Mouse (Mus musculus) macrophage (primary cell): ENCODE measurements around the gene Prrx2. TPM values are rescaled to one million over a fixed set of nuclear protein-coding genes. Genes with fewer than 3 reads are reported as not detected.

Source experiments
- H3K27ac ChIP-seq: fragments of 350-480 bp; formaldehyde crosslinking; 2 replicates; pipeline ENCODE4 v1.9.0; 2021
- H3K36me3 ChIP-seq: fragments of 350-480 bp; formaldehyde crosslinking; 2 replicates; pipeline ENCODE4 v1.9.0; 2021; ENCODE audit errors: inconsistent target
- H3K4me3 ChIP-seq: fragments of 350-480 bp; formaldehyde crosslinking; 2 replicates; pipeline ENCODE4 v1.9.0; 2021; ENCODE audit errors: inconsistent target
- H3K79me2 ChIP-seq: fragments of 350-480 bp; formaldehyde crosslinking; 2 replicates; pipeline ENCODE4 v1.9.0; 2021; ENCODE audit errors: inconsistent target
- WGBS: methylation state at CpG from one replicate; pipeline ENCODE4 v1.1.7; 2026; ENCODE audit warnings: inconsistent platforms; ENCODE audit not compliant: missing documents; 5-methylcytosine and 5-hydroxymethylcytosine counted together
- polyA plus RNA-seq: library from polyadenylated mRNA; stranded (reverse); fragments of 250-400 nt; gene quantifications from 3 replicates; pipeline ENCODE4 v1.2.4, GENCODE M21; 2018; ENCODE audit warnings: inconsistent platforms
- total RNA-seq, 78 experiments: library from RNA; depleted of rRNA; stranded (reverse); fragments of 250-400 nt; gene quantifications; 1 replicate in 9 of 78; 2 replicates in 24 of 78; 3 replicates in 43 of 78; 4 replicates in 2 of 78; pipeline ENCODE4 v1.2.4; 2018; ENCODE audit warnings: inconsistent platforms in 56 of 78

Prrx2 gene
- total RNA-seq (2018; cell fraction: chromatin; rRNA removed) = 10 to 100 TPM in 1 of 26 experiments, not detected in 25; 10.7 TPM
- total RNA-seq (2018; cell fraction: cytosol; rRNA removed) = not detected
- 1 to 10 TPM in 1 of 26 experiments, not detected in 25; 1.7 TPM for total RNA-seq (2018; cell fraction: nucleus; rRNA removed)
- not detected in 3 replicates for polyA plus RNA-seq

- 80% methylated on average over 9 of the region's 10 CpGs for WGBS
- Histone ChIP-seq H3K36me3 (no peaks in the 10 kb centered on the region), H3K4me3 (no peak within 1 kb of the TSS), H3K27ac (no peak within 1 kb of the TSS), H3K79me2 (no peaks in the 10 kb centered on the region)
Observed at GRCm38 (mm10) chr2:30834373-30835022, at the start of gene Prrx2. Prrx2 (plus strand) TSS chr2:30834972.

GRCm38 (mm10) chr2:30787466-30787865, 47.3 kb upstream of the Prrx2 start:
- Histone ChIP-seq H3K27ac (no peak overlapping the region), H3K36me3 (no peaks in the 10 kb centered on the region), H3K4me3 (no peak overlapping the region), H3K79me2 (no peaks in the 10 kb centered on the region)
- WGBS = 56% methylated on average over 4 of the region's 4 CpGs

GRCm38 (mm10) chr2:30792061-30792460, 42.7 kb upstream of the Prrx2 start:
- 92% methylated on average over 7 of the region's 7 CpGs for WGBS
- H3K36me3 ChIP-seq = no peaks in the 10 kb centered on the region
- H3K4me3 ChIP-seq = no peak overlapping the region
- H3K27ac ChIP-seq = no peak overlapping the region
- H3K79me2 ChIP-seq = no peaks in the 10 kb centered on the region

DNA sequence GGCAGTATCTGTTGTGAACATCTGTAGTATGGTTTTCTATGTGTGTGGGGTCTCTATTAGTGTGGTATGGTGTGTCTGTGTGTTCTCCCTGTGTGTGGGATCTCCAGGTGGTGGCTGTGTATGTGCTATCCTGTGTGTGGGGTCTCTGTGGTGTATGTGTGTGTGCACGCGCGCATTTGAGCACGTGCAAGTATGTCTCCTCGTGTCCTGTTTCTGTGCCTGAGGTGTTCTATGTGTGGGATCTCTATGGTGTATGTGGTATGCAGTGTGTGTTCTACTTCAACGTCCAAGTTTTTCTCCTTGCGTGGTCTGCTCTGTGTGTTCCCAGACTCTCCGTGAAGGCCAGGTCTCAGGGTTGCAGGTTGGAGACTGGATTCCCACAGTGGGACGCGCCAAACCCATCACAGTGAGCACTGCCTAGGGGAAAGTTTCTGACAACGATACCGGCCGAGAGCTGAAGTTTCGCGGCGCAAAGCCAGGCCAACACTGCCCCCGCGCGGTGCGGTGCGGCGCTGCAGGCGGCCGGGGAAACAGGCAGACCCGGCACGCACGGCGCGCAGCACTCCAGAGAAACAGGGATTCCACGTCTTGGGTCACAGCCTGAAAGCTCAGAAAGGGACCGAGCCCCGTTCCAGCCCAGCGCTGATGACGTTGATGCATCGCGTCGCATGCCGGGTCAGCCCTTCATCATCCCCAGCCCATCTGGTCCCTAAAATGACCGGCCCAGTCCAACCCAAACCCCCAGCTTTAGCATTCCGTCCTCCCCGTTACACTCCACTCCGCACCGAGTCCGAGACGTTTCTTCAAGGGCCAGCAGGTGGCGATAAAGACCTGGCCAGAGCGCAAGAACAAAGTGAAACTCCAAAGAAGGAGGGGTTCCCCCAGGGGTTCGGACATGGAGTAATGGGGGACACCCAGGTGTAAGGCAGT, 40.3 kb upstream of the Prrx2 start:
- Histone ChIP-seq H3K4me3 (peak overlapping the region; percentile 9; the same call in 1 of the 2 replicates), H3K79me2 (no peaks in the 10 kb centered on the region), H3K36me3 (no peaks in the 10 kb centered on the region), H3K27ac (no peak overlapping the region)
- WGBS = 5% methylated on average over 45 of the region's 48 CpGs

- Histone ChIP-seq H3K79me2 (no peaks in the 10 kb centered on the region), H3K36me3 (no peaks in the 10 kb centered on the region), H3K27ac (no peak overlapping the region), H3K4me3 (peak overlapping the region; percentile 9; the same call in 1 of the 2 replicates)
- 80% methylated on average over 7 of the region's 7 CpGs for WGBS
Observed at GRCm38 (mm10) chr2:30795271-30795888, 39.4 kb upstream of the Prrx2 start.

GRCm38 (mm10) chr2:30795889-30796275, 38.9 kb upstream of the Prrx2 start:
- no peaks in the 10 kb centered on the region for H3K79me2 ChIP-seq
- H3K36me3 ChIP-seq = no peaks in the 10 kb centered on the region
- 84% methylated on average over 5 of the region's 5 CpGs for WGBS
- H3K4me3 ChIP-seq = 0 out of 2 replicates have a peak overlapping the region, but pooled peaks have one; percentile 10
- no peak overlapping the region for H3K27ac ChIP-seq

- H3K27ac ChIP-seq = no peak overlapping the region
- H3K36me3 ChIP-seq = no peaks in the 10 kb centered on the region
- WGBS = 4% methylated on average over 9 of the region's 11 CpGs
- H3K79me2 ChIP-seq = no peaks in the 10 kb centered on the region
- H3K4me3 ChIP-seq = peak overlapping the region; percentile 10
Observed at GRCm38 (mm10) chr2:30796382-30796781, 38.4 kb upstream of the Prrx2 start.

- Histone ChIP-seq H3K4me3 (no peak overlapping the region), H3K79me2 (no peaks in the 10 kb centered on the region), H3K27ac (no peak overlapping the region), H3K36me3 (no peaks in the 10 kb centered on the region)
- 93% methylated on average over 3 of the region's 3 CpGs for WGBS
Observed at GRCm38 (mm10) chr2:30799456-30799855, 35.3 kb upstream of the Prrx2 start.

GRCm38 (mm10) chr2:30800671-30801066, 34.1 kb upstream of the Prrx2 start:
- no peaks in the 10 kb centered on the region for H3K36me3 ChIP-seq
- no peak overlapping the region for H3K27ac ChIP-seq
- 62% methylated on average over 6 of the region's 7 CpGs for WGBS
- no peaks in the 10 kb centered on the region for H3K79me2 ChIP-seq
- H3K4me3 ChIP-seq = no peak overlapping the region

GRCm38 (mm10) chr2:30801067-30801852, 33.5 kb upstream of the Prrx2 start:
- Histone ChIP-seq H3K79me2 (no peaks in the 10 kb centered on the region), H3K36me3 (no peaks in the 10 kb centered on the region), H3K4me3 (no peak overlapping the region), H3K27ac (no peak overlapping the region)
- WGBS = 2% methylated on average over 76 of the region's 77 CpGs

DNA sequence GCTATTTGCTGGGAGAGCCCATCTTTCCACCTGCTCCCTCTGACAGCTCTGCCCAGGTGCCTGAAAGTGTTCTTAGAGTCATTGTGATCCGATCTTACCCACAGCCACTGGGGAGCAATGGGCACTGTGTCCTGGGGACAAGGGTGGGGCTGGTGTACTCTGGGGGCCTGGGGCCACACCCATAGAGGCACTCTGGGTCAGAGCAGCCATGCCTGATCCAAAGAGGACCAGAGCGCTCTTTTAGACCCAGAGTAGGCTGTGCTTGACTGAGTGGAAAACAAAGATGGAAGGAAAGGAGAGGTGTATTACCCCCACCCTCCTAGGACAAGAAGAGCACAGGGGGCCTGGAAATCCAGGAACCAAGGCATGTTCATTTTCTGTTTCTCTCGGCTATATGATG, 31.2 kb upstream of the Prrx2 start, which contains the start of gene 1700001O22Rik:
Gene 1700001O22Rik, minus strand, starts transcription at position 58 of the 400 bp plus-strand sequence.
- peaks cover 8% of the 10 kb centered on the region for H3K79me2 ChIP-seq
- no peaks in the 10 kb centered on the region for H3K36me3 ChIP-seq
- H3K27ac ChIP-seq = no peak within 1 kb of the TSS
- WGBS = 100% methylated on average over 3 of the region's 3 CpGs
- H3K4me3 ChIP-seq = no peak within 1 kb of the TSS

DNA sequence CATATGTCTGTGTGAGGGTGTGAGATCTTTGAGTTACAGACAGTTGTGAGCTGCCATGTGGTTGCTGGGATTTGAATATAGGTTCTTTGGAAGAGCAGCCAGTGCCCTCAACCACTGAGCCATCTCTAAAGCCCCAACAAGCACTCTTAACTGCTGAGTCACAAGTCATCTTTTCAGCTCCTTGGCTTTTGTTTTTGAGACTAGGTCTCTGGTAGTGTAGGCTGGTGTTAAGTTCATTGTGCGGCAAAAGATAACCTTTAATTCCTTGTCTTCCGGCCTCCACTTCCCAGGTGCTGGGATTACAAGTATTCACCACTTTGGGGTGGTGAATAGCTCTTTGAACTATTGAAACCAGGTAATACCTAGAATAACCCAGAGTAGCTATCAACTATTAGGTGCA, 28.8 kb upstream of the Prrx2 start:
- H3K27ac ChIP-seq = no peak overlapping the region
- peaks cover 32% of the 10 kb centered on the region for H3K79me2 ChIP-seq
- WGBS = 97% methylated on average over 2 of the region's 2 CpGs
- no peaks in the 10 kb centered on the region for H3K36me3 ChIP-seq
- H3K4me3 ChIP-seq = no peak overlapping the region

GRCm38 (mm10) chr2:30807147-30807647, 27.6 kb upstream of the Prrx2 start:
- peaks cover 42% of the 10 kb centered on the region for H3K79me2 ChIP-seq
- peak overlapping the region; percentile 34 for H3K4me3 ChIP-seq
- no peaks in the 10 kb centered on the region for H3K36me3 ChIP-seq
- WGBS = 10% methylated on average over 27 of the region's 28 CpGs
- H3K27ac ChIP-seq = no peak overlapping the region
